Mouse (Mus musculus): ENCODE measurements at regions not wholly inside any gene's neighbourhood (a gene's known extent, or its start where the extent isn't known, plus 50 kb on each side); places are given as distances from the start of the nearest gene placed in this dataset.

DNA sequence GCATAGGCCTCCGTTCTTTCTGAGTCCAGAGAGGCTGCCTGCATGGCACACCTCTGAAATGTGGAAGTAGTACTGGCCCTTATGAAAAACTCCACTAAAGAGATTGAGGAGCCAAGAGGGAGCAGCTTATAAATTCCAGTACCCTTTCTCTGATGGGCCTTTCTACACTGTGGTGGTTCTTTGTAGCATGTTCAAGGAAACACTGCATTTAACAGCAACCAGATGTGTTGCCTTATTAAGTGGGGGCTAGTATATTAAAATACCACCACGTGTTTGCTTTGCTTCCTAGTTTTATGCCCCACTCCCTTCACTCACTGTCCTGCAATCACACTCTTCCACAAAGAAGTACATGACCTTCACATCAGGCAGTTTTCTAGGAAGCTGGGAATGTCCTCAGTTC is 704.1 kb downstream of the Dhx35 start:
- TF ChIP-seq CTCF (IDR thresholded peaks at IDR 0.05; ENCODE audit: low read depth, low read length) (no peak), GATA1 (IDR thresholded peaks at IDR 0.05; ENCODE audit: borderline replicate concordance, low read length) (no peak)

Measured in G1E (cell line).